Mouse (Mus musculus): ENCODE data around the gene Cbln3. TPM values are rescaled to one million over a fixed set of nuclear protein-coding genes. Genes with fewer than 3 reads are reported as not detected.

The Cbln3 gene
- total RNA-seq, 2 experiments from 2014 or later: 0.19 TPM; not detected in 1

DNA sequence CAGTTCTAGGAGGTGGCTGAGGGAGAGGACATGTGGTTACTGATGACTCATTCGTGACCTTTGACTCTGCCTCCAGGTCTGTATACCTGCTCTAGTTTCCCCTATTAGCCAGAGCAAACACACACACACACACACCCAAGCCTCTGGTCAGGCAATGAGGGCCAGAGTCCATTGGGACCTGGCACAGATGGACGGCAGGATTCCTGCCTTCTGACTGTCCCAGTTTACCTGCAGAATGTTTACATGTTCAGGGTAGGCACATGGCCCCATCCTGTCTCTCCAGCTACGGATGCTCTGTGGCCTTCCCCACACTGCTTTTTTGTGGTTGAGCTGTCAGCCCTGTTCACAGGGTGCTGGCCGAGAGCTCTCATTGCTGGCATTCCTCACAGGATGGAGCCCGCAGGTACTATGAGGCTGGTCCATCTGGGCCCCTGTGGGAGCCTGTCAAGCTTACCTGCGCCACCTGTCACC lies 2.0 kb downstream of the Cbln3 start:
- intact Hi-C loops (cut with DNase I): no loop called here
- no peak for DNase-seq

DNA sequence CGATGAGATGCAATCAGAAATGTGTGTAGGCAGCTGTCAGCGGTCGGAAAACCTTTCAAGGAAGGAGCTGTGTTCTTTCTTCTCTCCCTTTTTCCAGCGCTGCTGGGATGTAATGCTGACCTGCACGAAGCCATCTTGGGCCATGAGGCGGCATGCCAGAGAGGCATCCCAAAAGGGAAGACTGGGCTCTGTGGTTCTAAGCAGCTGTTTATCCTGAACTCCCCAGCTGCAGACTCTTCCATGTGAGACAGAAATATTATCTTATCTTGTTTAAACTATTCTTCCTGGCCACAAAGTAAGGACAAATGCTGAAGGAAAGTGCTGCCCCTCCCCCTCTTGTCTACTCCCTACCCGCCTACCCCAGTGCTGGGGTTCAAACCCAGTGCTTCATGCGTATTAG lies 3.2 kb downstream of the Cbln3 start:
- no peak for DNase-seq
- intact Hi-C loops (cut with DNase I): no loop called here

DNA sequence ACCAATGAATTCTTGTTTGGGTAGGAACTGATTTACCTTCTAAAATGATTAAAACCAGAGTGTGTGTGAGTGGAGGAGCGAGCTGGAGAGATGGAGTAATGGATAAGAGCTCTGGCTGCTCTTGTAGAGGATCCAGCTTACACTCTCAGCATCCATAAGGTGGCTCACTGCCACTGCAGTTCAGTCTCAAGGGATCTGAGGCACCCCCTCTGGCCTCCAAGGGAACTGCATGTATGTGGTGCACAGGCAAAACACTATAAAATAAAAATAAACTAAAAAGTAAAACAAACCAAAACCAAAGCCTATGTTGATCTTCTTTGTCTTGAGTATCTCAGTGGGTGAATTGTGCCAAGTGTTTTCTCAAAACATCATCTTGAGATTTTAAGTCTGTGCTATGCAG lies 4.6 kb downstream of the Cbln3 start:
- DNase-seq: peak; percentile 65 to 77
- intact Hi-C loops (cut with DNase I): no loop called here

DNA sequence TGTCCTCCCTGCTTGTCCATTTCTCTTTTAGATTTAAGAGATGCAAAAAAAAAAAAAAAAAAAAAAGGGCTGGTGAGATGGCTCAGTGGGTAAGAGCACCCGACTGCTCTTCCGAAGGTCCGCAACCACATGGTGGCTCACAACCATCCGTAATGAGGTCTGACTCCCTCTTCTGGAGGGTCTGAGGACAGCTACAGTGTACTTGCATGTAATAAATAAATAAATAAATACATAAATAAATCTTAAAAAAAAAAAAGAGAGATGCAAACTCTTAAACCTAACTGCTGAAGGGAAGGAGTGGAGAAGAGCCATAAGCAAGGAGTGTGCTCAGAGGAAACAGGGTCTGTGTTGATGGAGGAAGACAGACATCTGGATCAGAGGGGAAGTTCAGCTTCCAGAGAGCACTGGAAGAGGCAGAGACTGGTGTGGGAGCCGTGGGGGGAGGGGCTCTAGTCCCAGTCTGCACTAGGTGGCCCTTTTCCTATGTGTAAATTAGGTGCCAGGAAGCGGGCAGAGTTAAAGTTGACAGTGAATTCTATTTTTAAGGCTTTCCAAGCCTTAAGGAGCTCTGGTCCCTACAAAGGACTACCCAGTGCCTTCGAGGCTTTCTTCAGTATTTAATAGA lies 5.8 kb downstream of the Cbln3 start:
- intact Hi-C loops (cut with DNase I): no loop called here
- no peak for DNase-seq

DNA sequence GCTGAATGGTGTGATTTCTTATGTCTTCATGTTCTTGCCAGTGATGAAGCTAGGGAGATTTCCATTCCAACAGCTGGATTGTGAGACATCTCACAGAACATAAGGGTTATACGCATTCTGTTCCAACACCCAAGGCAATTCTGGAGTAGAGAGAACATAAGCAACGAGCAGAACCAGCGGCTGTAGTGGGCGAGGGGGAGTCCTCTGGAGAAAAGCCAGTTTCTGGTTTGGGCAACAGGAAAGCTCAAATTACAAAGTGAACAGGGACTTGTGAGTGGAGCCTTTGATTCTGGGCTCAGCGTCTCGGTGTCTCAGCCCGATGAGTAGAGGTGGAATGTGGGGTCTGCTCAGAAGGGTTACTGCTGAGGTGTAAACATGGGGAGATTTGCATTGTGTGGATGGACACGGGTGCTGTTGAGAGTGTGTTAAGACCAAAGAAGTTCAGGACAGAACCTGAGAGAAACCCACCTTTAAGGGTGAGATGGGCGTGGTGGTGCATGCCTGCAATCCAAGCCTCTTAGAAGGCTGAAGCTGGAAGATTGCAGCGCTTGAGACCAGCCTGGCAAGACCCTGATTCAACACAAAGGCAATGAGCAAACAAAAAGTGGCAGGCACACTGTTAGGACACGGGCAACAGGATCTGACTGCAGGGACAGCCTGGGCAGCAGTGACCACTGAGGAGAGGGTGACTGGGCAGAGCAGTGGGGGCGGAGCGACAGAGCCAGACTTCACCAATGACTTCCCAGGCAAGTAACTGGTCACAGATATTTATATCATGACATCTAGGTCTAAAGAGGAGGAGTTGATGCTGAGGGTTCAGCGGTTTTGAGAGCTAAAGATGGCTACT lies 6.5 kb downstream of the Cbln3 start:
- intact Hi-C loops (cut with DNase I): no loop called here
- DNase-seq: no peak

DNA sequence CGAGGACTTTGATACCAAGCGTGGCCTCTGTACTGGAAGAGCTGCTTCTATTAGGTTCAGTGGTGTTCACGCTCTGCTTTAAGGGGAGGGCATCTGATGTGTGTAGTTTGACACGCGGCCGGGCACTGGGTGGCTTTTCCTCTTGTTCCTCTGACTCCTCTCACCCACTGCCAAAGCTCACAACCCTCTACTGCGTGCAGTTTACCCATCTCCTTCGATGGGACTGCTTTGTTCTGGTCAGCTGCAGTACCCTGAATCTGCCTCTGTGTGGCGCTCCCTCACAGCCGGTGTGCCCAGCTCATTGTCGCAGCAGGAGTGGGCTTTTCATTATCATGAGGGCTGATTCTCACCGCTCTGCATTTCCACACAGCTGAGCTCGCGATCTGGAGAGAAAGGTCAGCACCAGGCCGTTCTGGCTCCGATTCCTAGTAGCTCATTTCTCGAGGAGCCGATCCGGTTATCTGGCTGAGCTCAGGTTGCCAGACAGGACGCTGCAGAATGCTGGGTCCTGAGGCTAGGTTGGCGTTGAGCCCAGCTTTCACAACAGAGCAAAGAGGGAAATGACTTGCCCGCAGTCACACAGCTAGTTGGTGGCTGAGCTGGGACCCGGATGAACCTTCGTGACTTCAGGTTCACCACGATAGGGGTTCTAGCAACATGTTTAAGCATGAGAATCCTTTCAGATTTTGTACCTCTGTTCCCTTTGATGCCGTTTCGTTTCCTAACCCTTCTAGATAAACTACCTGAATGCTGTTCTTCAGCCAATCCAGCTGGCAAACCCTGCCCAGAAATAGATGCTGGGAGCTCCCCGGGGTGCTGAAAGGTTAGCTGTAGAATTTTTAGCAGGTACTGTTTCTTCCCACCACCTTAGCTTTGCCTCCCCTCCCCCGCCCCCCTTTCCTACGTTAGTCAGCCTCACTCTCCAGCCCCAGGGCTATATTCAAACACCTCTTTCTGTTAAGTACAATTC lies 10.2 kb downstream of the Cbln3 start:
- DNase-seq: peak; percentile 80 to 81
- intact Hi-C loops (cut with DNase I): loop anchor here (1.0 kb wide), 1 partner anchor 44 kb away; no protein-coding TSS in a partner anchor

DNA sequence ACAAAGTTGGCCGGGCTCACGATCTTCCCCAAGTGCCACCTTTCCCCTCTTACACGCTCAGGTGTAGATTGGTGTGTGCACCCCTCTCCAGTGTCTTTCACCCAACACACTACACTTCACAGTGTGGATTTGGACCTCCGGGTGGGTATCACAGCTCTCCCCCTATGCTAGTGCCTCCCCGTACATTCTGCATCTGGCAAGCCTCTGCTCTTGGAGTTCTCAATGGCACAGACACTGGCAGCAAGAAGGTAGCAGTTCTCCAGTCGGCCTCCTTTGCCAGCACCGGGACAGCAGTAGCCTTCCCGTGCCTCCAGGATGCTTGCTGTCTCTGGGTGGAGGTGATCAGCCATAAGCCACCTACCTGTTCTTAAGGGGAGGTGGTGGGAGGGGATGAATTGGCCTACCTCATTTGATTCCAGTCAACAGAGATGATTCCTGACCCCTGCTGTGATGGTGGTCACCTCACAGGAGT lies 10.9 kb downstream of the Cbln3 start:
- intact Hi-C loops (cut with DNase I): loop anchor here (1.0 kb wide), 1 partner anchor 45 kb away; no protein-coding TSS in a partner anchor

DNA sequence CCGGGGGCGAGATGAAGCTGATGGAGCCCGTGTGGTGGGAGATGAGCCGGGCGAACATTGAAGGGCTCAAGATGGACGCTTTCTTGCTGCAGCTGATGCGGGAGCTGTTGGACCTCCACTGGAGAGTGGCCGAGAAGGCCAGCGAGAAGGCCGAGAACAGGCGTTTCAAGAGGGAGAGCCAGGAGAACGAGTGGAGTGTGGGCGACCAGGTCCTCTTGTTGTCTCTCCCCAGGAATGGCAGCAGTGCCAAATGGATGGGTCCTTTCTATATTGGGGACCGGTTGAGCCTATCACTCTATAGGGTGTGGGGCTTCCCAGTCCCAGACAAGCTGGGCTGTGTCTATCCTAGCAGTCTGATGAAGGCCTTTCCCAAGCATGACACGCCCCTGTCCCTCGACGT lies 11.6 kb downstream of the Cbln3 start:
- intact Hi-C loops (cut with DNase I): no loop called here
- DNase-seq: no peak

More for the DNA sequence above, 10.9 kb downstream of the Cbln3 start:
- DNase-seq: no peak

DNA sequence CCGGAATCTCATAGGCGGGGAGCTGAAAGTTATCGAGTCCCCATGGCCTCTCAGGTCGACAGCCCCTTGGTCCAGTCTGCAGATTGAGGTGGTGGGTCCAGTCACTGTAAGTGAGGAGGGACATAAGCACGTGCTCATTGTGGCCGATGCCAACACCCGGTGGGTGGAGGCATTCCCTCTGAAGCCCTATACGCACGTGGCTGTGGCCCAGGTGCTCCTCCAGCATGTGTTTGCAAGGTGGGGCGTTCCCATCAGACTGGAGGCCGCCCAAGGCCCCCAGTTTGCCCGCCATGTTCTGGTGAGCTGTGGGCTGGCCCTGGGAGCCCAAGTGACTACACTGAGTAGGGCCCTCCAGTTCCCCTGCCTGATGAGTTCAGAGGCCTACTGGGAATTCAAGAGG lies 12.2 kb downstream of the Cbln3 start:
- intact Hi-C loops (cut with DNase I): no loop called here
- DNase-seq: no peak

DNA sequence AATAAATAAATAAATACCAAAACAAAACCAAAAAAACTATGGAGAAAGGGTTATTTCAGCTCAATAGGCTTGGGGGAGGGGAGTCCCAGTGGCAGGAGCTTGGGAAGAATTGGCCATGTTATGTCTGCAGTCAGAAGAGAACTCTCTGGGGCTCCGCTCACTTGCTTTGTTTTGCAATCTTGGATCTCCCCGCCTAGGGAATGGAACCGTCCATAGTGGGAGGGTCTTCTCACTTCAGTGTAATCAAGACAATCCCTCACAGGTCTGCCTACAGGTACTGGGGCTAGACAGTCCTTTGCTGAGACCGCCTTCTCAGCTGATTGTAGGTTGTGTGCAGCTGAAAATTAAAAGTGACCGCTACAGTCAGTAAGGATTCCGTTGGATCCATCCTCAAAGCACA lies 14.7 kb downstream of the Cbln3 start:
- DNase-seq: no peak
- intact Hi-C loops (cut with DNase I): no loop called here

DNA sequence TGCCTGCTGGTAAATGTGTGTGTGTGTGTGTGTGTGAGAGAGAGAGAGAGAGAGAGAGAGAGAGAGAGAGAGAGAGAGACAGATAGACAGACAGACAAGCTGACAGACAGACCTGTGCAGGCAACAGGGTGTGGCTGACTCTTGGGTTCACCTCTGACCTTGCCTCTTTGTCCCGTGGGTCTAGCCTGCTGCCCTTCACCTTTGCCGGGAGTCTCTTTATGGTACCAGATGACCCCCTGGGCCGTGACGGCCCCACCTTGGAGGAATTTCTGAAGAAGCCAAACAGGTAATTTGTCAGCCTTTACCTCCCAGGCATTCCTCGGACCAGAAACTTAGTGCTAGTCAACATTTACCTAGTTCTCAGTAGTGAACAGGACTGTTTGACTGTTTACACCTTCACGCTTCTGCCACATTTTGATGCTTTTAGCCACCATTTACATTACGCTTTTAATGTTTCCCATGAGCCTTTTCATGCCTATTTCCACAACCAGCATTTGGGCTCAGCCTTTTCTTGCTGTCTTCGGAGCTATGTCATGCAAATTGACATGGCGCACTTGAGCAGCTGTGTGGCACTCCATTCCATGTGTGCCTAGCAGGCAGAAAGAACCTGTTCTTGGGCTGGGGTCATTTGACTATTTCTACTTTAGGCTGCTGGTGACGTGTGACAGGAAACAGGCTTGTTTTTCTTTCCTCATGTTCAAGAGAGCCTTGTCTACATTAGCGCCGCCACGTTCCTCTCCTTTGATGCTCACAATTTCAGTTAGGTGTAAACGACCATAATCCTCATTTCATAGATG lies 15.8 kb downstream of the Cbln3 start:
- intact Hi-C loops (cut with DNase I): no loop called here
- no peak for DNase-seq

DNA sequence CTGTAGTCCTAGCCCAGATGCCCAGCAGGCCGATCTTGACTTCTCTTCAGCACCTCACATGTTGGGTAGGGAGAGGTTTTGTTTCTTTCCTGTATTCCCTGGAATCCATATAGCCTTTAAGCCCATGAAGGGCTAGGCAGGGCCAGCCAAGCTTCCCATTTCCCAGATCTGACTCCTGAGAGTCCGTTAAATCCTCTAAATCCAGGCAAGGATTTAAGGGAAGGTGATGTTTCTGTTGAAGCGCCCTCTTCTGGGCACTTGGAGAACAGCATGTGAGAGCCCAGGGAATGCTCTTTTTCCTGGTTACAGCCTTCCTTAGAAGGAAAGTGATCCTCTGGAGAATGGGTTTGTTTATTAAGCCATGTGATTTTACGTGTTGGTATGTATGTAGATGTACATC lies 17.2 kb downstream of the Cbln3 start:
- intact Hi-C loops (cut with DNase I): loop anchor here (1.0 kb wide), 1 partner anchor 45 kb away; no protein-coding TSS in a partner anchor
- DNase-seq: peak; percentile 64 to 77

DNA sequence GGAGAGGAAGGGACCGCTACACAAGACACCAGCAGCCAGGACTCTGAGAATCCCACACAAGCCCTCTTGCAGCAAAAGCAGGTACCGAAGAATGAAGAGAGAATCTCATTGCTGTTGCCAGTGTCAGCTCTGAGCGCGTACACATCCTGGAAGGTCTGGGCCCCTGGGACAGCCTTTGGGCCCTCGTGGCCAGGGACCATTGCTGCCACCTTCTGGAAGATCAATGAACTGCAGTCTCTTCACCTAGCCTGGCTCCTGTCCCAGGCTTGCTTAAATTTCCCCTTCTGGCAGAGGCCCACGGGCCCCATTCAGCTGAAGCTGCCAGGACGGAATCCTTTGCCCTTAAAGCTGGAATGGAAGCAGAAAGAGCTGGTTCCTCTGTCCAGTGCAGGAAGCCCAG lies 20.4 kb downstream of the Cbln3 start:
- peak; percentile 80 to 84 for DNase-seq
- intact Hi-C loops (cut with DNase I): loop anchor here (1.0 to 2.0 kb wide), 2 partner anchors 41 to 83 kb away; no protein-coding TSS in a partner anchor

DNA sequence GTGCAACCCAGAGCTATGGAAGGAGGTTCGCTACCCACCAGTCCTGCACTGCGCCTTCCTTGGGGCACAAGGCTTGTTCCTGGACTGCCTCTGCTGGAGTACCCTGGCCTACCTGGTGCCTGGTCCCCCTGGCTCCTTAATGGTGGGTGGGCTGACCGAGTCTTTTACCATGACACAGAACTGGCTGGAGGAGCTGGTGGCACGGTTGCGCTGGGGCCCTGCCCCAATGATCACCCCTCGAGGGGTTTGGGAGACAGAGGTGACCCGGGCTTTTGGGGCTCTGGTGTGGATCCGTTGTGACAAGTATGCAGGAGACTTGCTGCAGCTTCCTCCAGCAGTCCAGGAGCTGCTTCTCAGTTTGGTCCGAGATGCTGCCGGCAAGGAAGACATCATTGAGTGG lies 21.2 kb downstream of the Cbln3 start:
- intact Hi-C loops (cut with DNase I): loop anchor here (1.0 kb wide), 1 partner anchor 41 kb away; no protein-coding TSS in a partner anchor
- no peak for DNase-seq

DNA sequence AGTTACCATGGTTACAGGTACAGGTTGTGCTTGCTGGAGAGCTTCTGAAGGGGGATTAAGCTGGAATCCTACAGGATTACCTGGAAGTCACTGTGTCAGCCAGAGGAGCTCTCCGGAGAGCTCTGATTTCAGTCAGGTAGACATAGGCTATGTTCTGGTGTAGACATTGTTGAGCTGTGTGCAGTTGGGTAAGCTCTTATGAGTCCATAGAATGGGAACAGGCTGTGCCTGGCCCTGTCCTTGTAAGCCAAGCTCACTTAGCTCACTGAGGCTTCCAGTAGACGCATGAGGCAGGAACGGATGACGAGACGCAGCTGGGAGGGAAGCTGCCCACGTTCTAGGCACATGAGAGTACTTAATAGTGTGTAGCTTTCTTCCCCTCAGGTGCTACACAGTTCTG lies 22.0 kb downstream of the Cbln3 start:
- intact Hi-C loops (cut with DNase I): no loop called here

DNA sequence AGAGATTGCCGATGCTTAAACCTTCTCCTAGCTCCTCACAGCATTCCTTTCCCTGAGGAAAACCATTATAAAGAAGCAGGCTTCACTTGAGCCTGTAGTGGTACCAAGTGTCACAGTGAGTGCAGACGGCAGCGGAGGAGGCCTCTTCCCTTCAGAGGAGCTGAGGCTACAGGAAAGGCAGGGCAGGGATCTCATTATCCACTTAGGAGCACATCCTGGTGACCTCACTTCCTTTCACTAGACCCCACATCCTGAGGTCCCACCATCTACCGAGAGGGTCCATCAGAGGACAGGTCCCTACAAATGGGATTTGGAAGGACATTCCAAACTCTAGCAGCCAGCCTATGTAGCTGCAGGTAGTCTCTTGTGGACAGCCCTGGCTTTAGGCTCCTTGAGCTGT lies 26.6 kb downstream of the Cbln3 start:
- intact Hi-C loops (cut with DNase I): no loop called here
- DNase-seq: no peak

More for the DNA sequence above, 22.0 kb downstream of the Cbln3 start:
- no peak for DNase-seq

DNA sequence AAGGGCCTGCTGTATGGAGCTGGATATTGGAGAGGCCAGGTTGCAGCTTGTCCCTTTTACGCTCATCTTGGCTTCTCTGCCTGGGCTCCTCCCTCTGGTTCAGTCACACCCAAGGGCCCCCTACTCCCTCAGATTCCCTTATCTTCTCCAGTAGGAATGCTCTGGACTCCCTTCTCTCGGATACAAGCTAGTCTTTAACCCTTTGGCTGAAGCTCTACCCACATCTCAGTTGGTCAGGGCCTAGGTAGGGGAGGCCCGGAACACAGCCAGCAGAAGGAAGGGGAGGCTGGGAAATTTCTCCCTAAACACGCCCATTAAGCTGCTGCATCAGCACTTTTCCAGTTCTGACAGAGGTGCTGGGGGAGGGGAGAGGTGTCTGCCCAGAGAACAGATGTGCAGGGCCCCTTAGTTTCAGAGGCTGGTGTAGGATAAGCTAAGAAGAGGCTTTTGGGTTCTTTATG lies 29.1 kb downstream of the Cbln3 start:
- peak; percentile 40 to 43 for DNase-seq
- intact Hi-C loops (cut with DNase I): loop anchor here (2.0 kb wide), 1 partner anchor 30 kb away; the partner anchor contains the start of genes Cbln3 and Khnyn

DNA sequence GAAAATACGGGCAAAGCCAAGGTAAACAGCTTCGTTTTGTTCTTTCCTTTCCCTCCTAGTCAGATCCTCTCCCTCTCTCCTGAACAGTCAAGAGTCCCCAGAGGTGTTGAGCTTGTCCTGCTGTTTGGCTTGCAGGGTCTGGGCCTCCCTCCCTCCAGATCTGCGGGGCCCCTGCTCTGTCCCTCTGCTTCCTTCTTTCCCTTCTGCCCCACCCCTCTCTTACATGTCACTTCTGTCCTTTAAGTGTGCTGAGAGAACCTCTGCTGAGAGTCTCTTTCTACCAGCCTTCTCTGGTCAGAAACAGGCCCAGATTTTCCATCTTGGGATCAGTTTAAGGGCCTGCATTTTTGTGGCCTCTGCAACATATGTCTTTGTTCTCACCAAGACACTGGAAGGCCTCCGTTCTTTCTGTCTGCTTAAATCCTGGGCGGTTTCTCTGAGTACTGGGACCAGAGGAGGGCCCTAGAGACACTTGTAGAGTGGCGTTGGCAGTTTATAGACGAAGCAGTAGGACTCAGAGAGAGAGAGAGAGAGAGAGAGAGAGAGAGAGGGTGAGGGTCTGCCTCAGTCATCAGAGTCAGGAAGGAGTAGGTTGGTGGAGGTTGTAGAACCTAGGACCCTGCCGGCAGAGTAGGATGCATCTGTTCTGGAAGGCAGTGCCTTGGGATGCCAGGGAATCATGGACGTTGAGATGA lies 29.6 kb downstream of the Cbln3 start:
- intact Hi-C loops (cut with DNase I): loop anchor here (2.0 kb wide), 1 partner anchor 30 kb away; the partner anchor contains the start of genes Cbln3 and Khnyn
- peak in 1 of 2 experiments; percentile 28 for DNase-seq

Data from heart, postnatal 36 days (tissue).